Mouse (Mus musculus): ENCODE data around the gene Hook1. TPM values are rescaled to one million over a fixed set of nuclear protein-coding genes. Genes with fewer than 3 reads are reported as not detected.

Gene Hook1
- total RNA-seq, 4 experiments from 2014 or later: 8.9 to 17.9 (median 11.5) TPM

Other genes with a start within 250 kb of the Hook1 start
- gene Cyp2j13, start 110.3 kb downstream of the Hook1 start, total RNA-seq (2022): not detected
- 1 to 10 TPM in 2 of 4 experiments, under 1 TPM in 2; 0.17 to 1.9 (median 0.83) TPM for gene Cyp2j12, start 173.9 kb downstream of the Hook1 start, total RNA-seq (2022)

Data from adrenal gland, adult 8-10 months (tissue).